Mouse (Mus musculus) erythroid progenitor cell, adult 5-6 weeks (primary cell): Measurements from ENCODE around the gene Lrrc4c. TPM values are rescaled to one million over a fixed set of nuclear protein-coding genes. Genes with fewer than 3 reads are reported as not detected.

ENCODE experiments used
- ATAC-seq: replicated peaks from 2 replicates; pipeline ENCODE4 v1.8.0; 2016; ENCODE audit warnings: moderate number of reproducible peaks, mild to moderate bottlenecking, moderate TSS enrichment, inconsistent platforms; ENCODE audit not compliant: poor library complexity, low FRiP score, severe bottlenecking
- total RNA-seq, 2 experiments: library from RNA; stranded (forward) in 1 of 2; stranded (reverse) in 1 of 2; fragments of 150-400 nt in 1 of 2; fragments of 186-747, 209-891 nt in 1 of 2; gene quantifications; 2 replicates each; pipeline versions ENCODE4 v1.2.3 to v1.2.4; 2015 to 2017; ENCODE audit warnings: low replicate concordance in 2 of 2

Lrrc4c gene
- total RNA-seq, 2 experiments from 2014 or later = not detected

- no peak for ATAC-seq
Observed at GRCm38 (mm10) chr2:97151626-97152194, 833.7 kb downstream of the Lrrc4c start.

DNA sequence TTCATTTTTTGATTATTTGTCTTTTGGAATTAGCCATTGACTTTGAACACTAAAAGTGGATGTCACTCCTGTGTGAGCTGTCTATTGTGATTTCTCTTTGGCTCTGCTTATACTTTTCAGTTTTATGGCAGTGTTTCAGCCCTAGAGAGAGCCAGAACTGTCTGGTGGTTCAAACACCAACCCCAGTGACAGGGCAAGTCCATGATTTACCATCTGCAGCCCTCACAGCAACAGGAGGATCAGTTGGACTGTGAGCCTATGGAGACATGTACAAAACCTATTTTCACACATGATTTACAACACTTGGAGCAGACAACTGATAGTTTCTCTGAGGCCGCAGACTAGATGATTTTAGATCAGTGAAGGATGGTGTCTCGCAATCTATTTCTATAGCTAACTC, 847.8 kb downstream of the Lrrc4c start:
- no peak for ATAC-seq

- no peak for ATAC-seq
Observed at GRCm38 (mm10) chr2:97178399-97178798, 860.4 kb downstream of the Lrrc4c start.

DNA sequence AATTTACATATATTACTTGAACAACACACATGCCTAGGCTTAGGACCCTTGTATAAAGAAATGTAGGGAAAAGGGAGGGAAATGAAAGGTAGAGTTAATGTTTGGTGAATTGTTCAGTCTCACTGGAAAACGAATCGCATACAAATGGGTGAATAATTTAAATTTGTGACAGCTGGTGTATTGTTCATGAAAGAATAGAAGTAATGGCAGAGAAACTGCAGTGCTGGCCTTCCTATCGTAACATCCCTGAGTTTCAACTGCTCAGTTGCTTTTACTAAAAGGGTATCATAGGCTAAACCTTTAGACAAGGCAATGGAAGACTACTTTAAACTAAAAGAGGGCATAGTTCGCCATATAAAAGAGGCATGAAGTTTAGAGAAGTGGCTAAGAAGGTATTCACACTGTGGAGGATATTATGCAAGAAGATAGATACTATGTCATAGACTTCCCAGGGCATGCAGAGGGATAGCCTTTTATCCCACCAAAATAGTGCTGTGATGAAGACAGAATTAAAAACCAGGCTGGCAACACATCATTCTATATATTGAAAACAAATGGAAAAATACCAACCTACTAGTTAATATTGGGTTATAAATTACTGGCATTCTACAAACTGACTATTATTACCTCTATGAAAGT, 879.1 kb downstream of the Lrrc4c start:
- no peak for ATAC-seq

DNA sequence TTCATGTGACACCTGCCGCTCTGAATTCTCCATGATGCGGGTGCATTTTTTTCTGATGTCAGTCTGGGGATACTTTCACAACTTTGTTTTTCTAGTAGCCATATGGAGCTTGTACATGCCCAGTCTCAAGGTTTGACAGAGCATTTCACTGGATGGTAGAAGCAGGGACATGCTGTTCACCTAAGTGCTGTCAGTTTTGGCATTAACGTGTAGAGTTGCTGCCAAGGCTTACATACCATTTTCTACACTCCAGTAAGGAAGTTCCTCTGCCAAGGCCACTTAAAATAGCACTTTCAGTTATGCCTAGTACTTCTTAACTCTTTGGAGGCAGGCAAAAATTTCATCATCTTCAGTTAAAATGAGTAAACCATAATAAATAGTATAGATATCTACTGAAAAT, 915.0 kb downstream of the Lrrc4c start:
- no peak for ATAC-seq

GRCm38 (mm10) chr2:97234074-97234473, 916.1 kb downstream of the Lrrc4c start:
- ATAC-seq = no peak

DNA sequence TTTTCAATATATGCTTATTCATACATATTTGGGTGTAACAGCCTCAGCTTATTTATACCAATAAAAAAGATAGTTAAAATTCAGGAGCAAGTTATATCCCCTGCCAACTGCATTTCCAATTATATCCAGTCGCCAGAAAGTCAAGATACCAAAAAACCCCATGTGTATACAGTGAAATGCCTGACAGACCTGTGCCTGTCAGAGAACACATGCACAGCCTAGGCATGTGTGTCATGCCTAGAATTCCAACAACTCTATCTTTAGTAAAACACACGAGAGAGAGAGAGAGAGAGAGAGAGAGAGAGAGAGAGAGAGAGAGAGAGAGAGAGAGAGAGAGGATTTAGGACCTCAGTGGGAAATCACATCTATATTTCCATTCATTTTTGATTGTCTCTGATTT, 956.7 kb downstream of the Lrrc4c start:
- ATAC-seq = no peak

DNA sequence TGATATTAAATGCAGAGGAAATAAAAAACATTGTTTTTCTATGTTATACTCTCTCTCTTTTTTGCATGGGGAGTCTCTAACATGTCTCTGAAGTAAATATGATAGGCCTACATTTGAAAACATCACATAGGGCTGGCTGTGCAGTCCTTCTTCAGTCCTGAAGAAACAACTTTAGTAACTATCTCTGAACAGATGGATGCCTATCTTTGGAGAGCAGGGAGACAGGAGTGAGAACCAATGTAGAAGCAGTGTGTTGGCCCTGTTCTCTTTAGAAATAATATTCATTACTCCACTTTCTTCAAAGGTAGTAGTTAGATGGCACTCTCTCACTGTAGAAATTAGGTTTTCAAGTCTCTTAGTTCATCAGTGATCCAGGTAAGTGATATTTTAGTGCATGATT, 967.0 kb downstream of the Lrrc4c start:
- no peak for ATAC-seq

GRCm38 (mm10) chr2:97294216-97294615, 976.2 kb downstream of the Lrrc4c start:
- ATAC-seq = no peak

GRCm38 (mm10) chr2:97299704-97300103, 981.7 kb downstream of the Lrrc4c start:
- no peak for ATAC-seq

GRCm38 (mm10) chr2:97318008-97318407, 1000.0 kb downstream of the Lrrc4c start:
- ATAC-seq = no peak

DNA sequence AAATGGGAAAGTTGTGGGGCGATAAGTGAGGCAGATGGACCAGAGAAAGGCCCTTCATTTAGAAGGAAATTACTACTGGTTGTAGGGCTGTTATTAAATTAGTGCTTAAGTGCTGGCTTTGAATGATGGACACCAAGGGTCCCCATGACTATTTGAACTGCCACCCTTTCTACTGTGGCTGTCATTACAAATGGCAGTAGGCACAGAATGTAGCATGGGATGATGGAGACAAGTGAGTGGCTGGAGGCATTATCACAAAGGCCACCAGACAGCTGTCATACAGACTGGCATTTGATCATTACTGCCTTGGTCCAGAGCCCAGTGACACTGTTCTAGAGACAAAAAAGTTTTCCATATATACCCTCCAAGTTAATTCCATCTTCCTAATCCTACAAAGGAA, 1000.6 kb downstream of the Lrrc4c start:
- ATAC-seq = no peak

- no peak for ATAC-seq
Observed at GRCm38 (mm10) chr2:97332084-97332682, 1014.2 kb downstream of the Lrrc4c start.

DNA sequence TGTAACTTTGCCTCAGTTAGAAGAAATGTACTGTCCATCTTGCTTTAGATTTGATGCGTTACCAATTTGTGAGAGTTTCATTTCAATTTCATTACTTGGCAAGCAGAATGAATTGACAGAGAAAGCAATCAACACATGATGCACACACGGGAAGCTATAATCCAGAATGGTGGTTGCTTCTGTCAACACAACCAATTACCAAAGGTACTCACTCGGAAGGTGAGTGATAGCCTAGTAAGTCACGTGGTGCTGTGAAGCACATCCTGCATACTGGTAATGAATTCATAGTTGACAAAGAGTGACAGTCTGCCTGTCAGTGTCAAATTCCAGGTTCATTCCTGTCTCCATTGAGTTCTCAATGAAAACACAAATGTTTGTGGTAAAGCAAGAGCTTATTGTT, 1021.7 kb downstream of the Lrrc4c start:
- ATAC-seq = no peak

GRCm38 (mm10) chr2:97361235-97361634, 1043.3 kb downstream of the Lrrc4c start:
- no peak for ATAC-seq

GRCm38 (mm10) chr2:97369978-97370377, 1052.0 kb downstream of the Lrrc4c start:
- no peak for ATAC-seq

DNA sequence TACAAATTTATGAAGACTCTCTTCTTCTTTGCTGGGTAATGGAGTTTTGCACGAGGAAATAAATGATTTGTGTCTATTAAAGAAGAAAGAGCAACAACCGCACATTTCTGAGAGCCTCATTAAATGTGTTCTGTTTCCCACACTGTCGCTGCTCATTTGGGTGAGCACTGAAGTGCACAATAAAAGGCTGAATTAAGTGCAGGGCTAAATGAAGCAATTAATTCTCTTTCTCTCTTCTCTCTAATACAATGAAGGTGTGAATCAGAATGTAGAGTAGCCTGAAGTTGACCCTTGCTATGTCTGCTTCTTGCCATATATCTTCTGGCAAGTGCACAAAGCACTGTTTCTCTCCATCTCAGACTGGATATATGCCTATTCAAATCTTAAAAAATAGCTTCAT, 1073.5 kb downstream of the Lrrc4c start:
- no peak for ATAC-seq

- no peak for ATAC-seq
Observed at GRCm38 (mm10) chr2:97391876-97392275, 1073.9 kb downstream of the Lrrc4c start.

DNA sequence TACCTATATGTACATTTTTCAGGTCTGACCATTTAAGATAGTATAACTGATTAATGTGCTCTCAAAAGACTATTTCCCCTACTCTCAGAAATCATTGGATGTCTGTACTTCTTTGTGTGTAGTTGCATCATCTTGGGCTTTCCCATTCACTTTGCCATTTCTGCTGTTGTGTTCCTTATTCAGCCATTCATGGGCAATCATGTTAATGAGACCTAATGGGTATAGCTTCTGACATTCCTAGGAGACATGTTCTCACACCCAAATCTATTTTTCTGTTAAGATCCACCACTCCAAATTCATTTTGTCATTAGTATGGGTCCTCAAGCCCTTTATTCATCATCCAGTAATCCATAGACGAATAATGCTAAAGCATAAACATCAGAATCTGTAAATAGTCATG, 1095.1 kb downstream of the Lrrc4c start:
- no peak for ATAC-seq

- no peak for ATAC-seq
Observed at GRCm38 (mm10) chr2:97414416-97415362, 1096.7 kb downstream of the Lrrc4c start.
